Mouse (Mus musculus): Measurements from ENCODE around the gene Gbp2.

DNA sequence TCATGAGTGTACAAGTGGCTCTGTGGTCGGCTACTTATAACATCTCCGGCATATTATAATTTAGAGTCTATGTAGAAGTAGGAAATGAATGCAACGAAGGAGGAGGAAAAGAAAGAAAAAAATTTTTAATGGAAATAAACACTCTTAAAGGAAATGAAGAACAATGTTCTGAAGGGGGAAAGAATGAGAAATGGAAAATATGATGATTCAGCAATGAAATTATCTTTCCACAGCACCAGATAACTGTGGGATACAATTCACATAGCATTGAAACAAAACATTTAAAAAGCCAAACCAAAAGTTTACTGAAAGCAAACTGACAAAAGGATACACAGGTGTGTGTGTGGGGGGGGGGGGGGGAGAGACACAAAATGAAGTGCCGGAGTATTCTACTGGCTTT lies 37.3 kb upstream of the Gbp2 start:
- TF ChIP-seq CTCF (IDR thresholded peaks at IDR 0.05; ENCODE audit: low read depth) = no peak
- no peak for TF ChIP-seq EP300 (IDR thresholded peaks at IDR 0.05; ENCODE audit: low read depth)

Data from heart, postnatal 0 days (tissue).